Mouse (Mus musculus): ENCODE measurements at regions not wholly inside any gene's neighbourhood (a gene's known extent, or its start where the extent isn't known, plus 50 kb on each side); places are given as distances from the start of the nearest gene placed in this dataset.

GRCm38 (mm10) chr6:111733926-111734325 is 539.6 kb upstream of the Lmcd1 start:
- ATAC-seq (ENCODE audit: insufficient number of reproducible peaks, low FRiP score, low TSS enrichment, low read depth): no peak
- Histone ChIP-seq H3K27ac (replicated peaks) (no peak overlapping the region), H3K4me2 (replicated peaks) (no peak overlapping the region), H3K4me3 (replicated peaks) (no peak overlapping the region), H3K36me3 (no peaks in the 10 kb centered on the region), H3K9me3 (replicated peaks) (no peaks in the 10 kb centered on the region), H3K9ac (no peak overlapping the region), H3K27me3 (no peaks in the 10 kb centered on the region), H3K4me1 (no peaks in the 10 kb centered on the region)
- 85% methylated on average over 3 of the region's 3 CpGs for WGBS

- Histone ChIP-seq H3K4me2 (replicated peaks) (no peak overlapping the region), H3K9me3 (replicated peaks) (no peaks in the 10 kb centered on the region), H3K27ac (replicated peaks) (no peak overlapping the region), H3K9ac (no peak overlapping the region), H3K36me3 (no peaks in the 10 kb centered on the region), H3K4me1 (no peaks in the 10 kb centered on the region), H3K27me3 (no peaks in the 10 kb centered on the region), H3K4me3 (replicated peaks) (no peak overlapping the region)
- ATAC-seq (ENCODE audit: insufficient number of reproducible peaks, low FRiP score, low TSS enrichment, low read depth): no peak
- 88% methylated on average over 1 of the region's 1 CpGs for WGBS
Observed at GRCm38 (mm10) chr6:111738983-111739382, 534.6 kb upstream of the Lmcd1 start.

GRCm38 (mm10) chr6:111781710-111782481 is 491.7 kb upstream of the Lmcd1 start:
- 73% methylated on average over 5 of the region's 5 CpGs for WGBS
- Histone ChIP-seq H3K4me2 (replicated peaks) (no peak overlapping the region), H3K27me3 (no peaks in the 10 kb centered on the region), H3K4me3 (replicated peaks) (no peak overlapping the region), H3K9me3 (replicated peaks) (no peaks in the 10 kb centered on the region), H3K36me3 (no peaks in the 10 kb centered on the region), H3K27ac (replicated peaks) (no peak overlapping the region), H3K9ac (no peak overlapping the region), H3K4me1 (no peaks in the 10 kb centered on the region)
- no peak for ATAC-seq (ENCODE audit: insufficient number of reproducible peaks, low FRiP score, low TSS enrichment, low read depth)

- Histone ChIP-seq H3K4me3 (replicated peaks) (no peak overlapping the region), H3K36me3 (no peaks in the 10 kb centered on the region), H3K9me3 (replicated peaks) (0 out of 2 replicates have a peak, but pooled peaks cover 4% of the 10 kb centered on the region), H3K27me3 (no peaks in the 10 kb centered on the region), H3K9ac (no peak overlapping the region), H3K4me2 (replicated peaks) (no peak overlapping the region), H3K27ac (replicated peaks) (no peak overlapping the region), H3K4me1 (no peaks in the 10 kb centered on the region)
- no peak for ATAC-seq (ENCODE audit: insufficient number of reproducible peaks, low FRiP score, low TSS enrichment, low read depth)
Observed at GRCm38 (mm10) chr6:111808611-111809010, 464.9 kb upstream of the Lmcd1 start.

- Histone ChIP-seq H3K4me1 (no peaks in the 10 kb centered on the region), H3K9ac (no peak overlapping the region), H3K4me2 (replicated peaks) (no peak overlapping the region), H3K4me3 (replicated peaks) (no peak overlapping the region), H3K27me3 (no peaks in the 10 kb centered on the region), H3K36me3 (no peaks in the 10 kb centered on the region), H3K27ac (replicated peaks) (no peak overlapping the region), H3K9me3 (replicated peaks) (0 out of 2 replicates have a peak, but pooled peaks cover 4% of the 10 kb centered on the region)
- 72% methylated on average over 7 of the region's 7 CpGs for WGBS
- no peak for ATAC-seq (ENCODE audit: insufficient number of reproducible peaks, low FRiP score, low TSS enrichment, low read depth)
Observed at GRCm38 (mm10) chr6:111813982-111814603, 459.5 kb upstream of the Lmcd1 start.

GRCm38 (mm10) chr6:111815150-111815549 is 458.4 kb upstream of the Lmcd1 start:
- H3K4me2 ChIP-seq (replicated peaks): no peak overlapping the region
- no peaks in the 10 kb centered on the region for H3K4me1 ChIP-seq
- no peak overlapping the region for H3K9ac ChIP-seq
- H3K4me3 ChIP-seq (replicated peaks): no peak overlapping the region
- H3K36me3 ChIP-seq: no peaks in the 10 kb centered on the region
- H3K27ac ChIP-seq (replicated peaks): no peak overlapping the region
- no peaks in the 10 kb centered on the region for H3K27me3 ChIP-seq
- 0 out of 2 replicates have a peak, but pooled peaks cover 4% of the 10 kb centered on the region for H3K9me3 ChIP-seq (replicated peaks)
- ATAC-seq (ENCODE audit: insufficient number of reproducible peaks, low FRiP score, low TSS enrichment, low read depth): no peak

GRCm38 (mm10) chr6:111820265-111820664 is 453.3 kb upstream of the Lmcd1 start:
- Histone ChIP-seq H3K27ac (replicated peaks) (no peak overlapping the region), H3K36me3 (no peaks in the 10 kb centered on the region), H3K9ac (no peak overlapping the region), H3K4me1 (no peaks in the 10 kb centered on the region), H3K4me3 (replicated peaks) (no peak overlapping the region), H3K4me2 (replicated peaks) (no peak overlapping the region), H3K9me3 (replicated peaks) (no peaks in the 10 kb centered on the region), H3K27me3 (no peaks in the 10 kb centered on the region)
- 68% methylated on average over 3 of the region's 3 CpGs for WGBS
- no peak for ATAC-seq (ENCODE audit: insufficient number of reproducible peaks, low FRiP score, low TSS enrichment, low read depth)

- no peak for ATAC-seq (ENCODE audit: insufficient number of reproducible peaks, low FRiP score, low TSS enrichment, low read depth)
- H3K4me1 ChIP-seq: no peaks in the 10 kb centered on the region
- no peak overlapping the region for H3K4me3 ChIP-seq (replicated peaks)
- no peaks in the 10 kb centered on the region for H3K36me3 ChIP-seq
- no peak overlapping the region for H3K9ac ChIP-seq
- H3K27ac ChIP-seq (replicated peaks): no peak overlapping the region
- WGBS: 51% methylated on average over 6 of the region's 6 CpGs
- H3K9me3 ChIP-seq (replicated peaks): no peaks in the 10 kb centered on the region
- no peak overlapping the region for H3K4me2 ChIP-seq (replicated peaks)
- H3K27me3 ChIP-seq: no peaks in the 10 kb centered on the region
Observed at GRCm38 (mm10) chr6:111844321-111844835, 429.2 kb upstream of the Lmcd1 start.

- H3K4me2 ChIP-seq (replicated peaks): no peak overlapping the region
- 73% methylated on average over 3 of the region's 3 CpGs for WGBS
Observed at GRCm38 (mm10) chr6:111866101-111866598, 407.4 kb upstream of the Lmcd1 start.

GRCm38 (mm10) chr6:111882557-111882956 is 391.0 kb upstream of the Lmcd1 start:
- no peak for ATAC-seq (ENCODE audit: insufficient number of reproducible peaks, low FRiP score, low TSS enrichment, low read depth)
- H3K9me3 ChIP-seq (replicated peaks): no peaks in the 10 kb centered on the region
- WGBS: 66% methylated on average over 1 of the region's 1 CpGs

More at GRCm38 (mm10) chr6:111866101-111866598, 407.4 kb upstream of the Lmcd1 start:
- Histone ChIP-seq H3K27me3 (no peaks in the 10 kb centered on the region), H3K36me3 (no peaks in the 10 kb centered on the region), H3K9ac (no peak overlapping the region), H3K4me3 (replicated peaks) (no peak overlapping the region), H3K27ac (replicated peaks) (no peak overlapping the region), H3K4me1 (no peaks in the 10 kb centered on the region), H3K9me3 (replicated peaks) (no peaks in the 10 kb centered on the region)
- no peak for ATAC-seq (ENCODE audit: insufficient number of reproducible peaks, low FRiP score, low TSS enrichment, low read depth)

GRCm38 (mm10) chr6:111883946-111884345 is 389.6 kb upstream of the Lmcd1 start:
- Histone ChIP-seq H3K27ac (replicated peaks) (no peak overlapping the region), H3K4me1 (no peaks in the 10 kb centered on the region), H3K9me3 (replicated peaks) (no peaks in the 10 kb centered on the region), H3K4me2 (replicated peaks) (no peak overlapping the region), H3K9ac (no peak overlapping the region), H3K4me3 (replicated peaks) (no peak overlapping the region), H3K36me3 (no peaks in the 10 kb centered on the region), H3K27me3 (no peaks in the 10 kb centered on the region)
- no peak for ATAC-seq (ENCODE audit: insufficient number of reproducible peaks, low FRiP score, low TSS enrichment, low read depth)
- 46% methylated on average over 1 of the region's 1 CpGs for WGBS

More at GRCm38 (mm10) chr6:111882557-111882956, 391.0 kb upstream of the Lmcd1 start:
- no peak overlapping the region for H3K4me2 ChIP-seq (replicated peaks)
- no peak overlapping the region for H3K4me3 ChIP-seq (replicated peaks)
- no peak overlapping the region for H3K9ac ChIP-seq
- no peaks in the 10 kb centered on the region for H3K27me3 ChIP-seq
- no peaks in the 10 kb centered on the region for H3K4me1 ChIP-seq
- no peak overlapping the region for H3K27ac ChIP-seq (replicated peaks)
- H3K36me3 ChIP-seq: no peaks in the 10 kb centered on the region
